Mouse (Mus musculus) lung, adult 2 months (tissue): Measurements from ENCODE around the gene Rbm18.

Experiments
- CTCF ChIP-seq: fragments of 200-500 bp; IDR thresholded peaks from 2 replicates; pipeline ENCODE4 v1.5.1; 2011; ENCODE audit warnings: mild to moderate bottlenecking, low read length, control low read depth; ENCODE audit not compliant: insufficient read depth
- POLR2A ChIP-seq: fragments of 200-500 bp; IDR thresholded peaks from 2 replicates; pipeline ENCODE4 v1.6.1; 2011; ENCODE audit warnings: low read depth, mild to moderate bottlenecking, control low read depth, low read length, borderline replicate concordance; ENCODE audit errors: extremely low read depth

DNA sequence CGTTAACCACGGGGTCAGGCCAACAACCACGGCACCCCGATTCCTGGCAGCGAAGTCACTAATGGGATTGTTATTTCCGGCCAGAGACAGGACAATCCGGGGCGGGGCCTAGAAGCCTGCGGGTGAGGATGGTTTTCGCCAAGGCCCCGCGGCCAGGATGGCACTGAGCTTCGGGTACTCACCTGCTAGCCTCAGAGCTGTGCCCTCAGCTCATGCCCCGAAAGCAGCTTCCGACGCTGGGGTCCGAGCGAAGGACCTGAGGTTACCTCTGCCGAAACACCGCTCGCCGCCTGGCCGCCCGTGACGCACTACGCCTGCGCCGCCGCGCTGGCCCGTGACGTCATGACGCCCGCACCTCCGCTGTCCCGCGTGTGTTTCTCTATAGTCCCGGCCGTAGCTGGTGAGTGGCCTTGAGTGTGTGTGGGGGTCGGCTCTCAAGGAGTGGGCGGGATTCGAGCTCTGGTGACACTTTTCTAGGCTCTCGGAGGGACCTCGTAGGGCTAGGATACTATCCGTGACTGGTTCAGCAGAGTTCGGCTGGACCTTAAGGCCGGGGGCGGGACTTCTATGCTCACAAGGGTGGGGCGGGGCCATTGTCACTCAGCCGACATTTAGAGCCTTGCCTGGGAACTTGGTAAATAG lies at the start of gene Rbm18, which contains the start of gene Mrrf:
- TF ChIP-seq CTCF (no peak), POLR2A (peak; percentile 79; the same call in 1 of the 2 replicates)
